Mouse (Mus musculus): Measurements from ENCODE around the gene Trim63. TPM values are rescaled to one million over a fixed set of nuclear protein-coding genes. Genes with fewer than 3 reads are reported as not detected.
"Not testable (repeated sequence)": the region's sequence is repeated elsewhere in the genome, so short reads cannot be mapped to it uniquely, and the experiment has no call there.

Gene Trim63
- polyA plus RNA-seq, 2 experiments from 2014 or later: not detected

DNA sequence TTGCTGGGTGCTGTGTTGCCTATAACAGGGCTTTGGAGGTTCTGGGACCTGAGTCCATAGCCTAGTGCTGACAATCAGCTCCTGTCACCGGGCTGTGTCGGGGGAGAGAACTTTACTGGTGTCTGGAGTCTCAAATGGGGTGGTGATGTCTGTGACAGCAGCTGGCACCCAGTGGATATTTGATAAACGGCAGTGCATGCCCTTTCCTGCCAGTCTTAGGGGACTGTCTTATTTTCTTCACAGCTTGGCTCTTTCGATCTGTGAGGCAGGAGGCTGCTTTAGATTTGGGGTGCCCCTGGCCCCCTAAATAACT lies 15.5 kb upstream of the Trim63 start:
- ATAC-seq: no peak

DNA sequence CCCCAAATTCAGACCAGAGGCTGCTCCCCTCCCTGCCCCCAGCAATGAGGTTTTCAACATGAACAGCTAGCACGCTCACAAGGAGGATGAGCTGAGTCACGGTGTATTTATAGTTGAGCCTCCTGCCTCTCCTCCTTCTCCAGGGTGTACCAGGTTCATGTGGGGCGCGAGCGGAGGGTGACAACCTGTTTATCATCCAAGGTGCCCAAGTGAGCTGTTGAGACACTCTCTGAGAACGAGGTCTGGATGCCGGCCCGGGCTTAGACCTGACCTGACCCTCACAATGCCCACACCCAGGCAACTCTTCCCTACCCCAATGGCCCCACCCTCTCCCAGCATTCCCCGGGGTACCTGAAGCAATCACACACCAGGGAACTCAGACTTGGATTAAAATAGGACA lies 14.6 kb upstream of the Trim63 start:
- no peak for ATAC-seq

DNA sequence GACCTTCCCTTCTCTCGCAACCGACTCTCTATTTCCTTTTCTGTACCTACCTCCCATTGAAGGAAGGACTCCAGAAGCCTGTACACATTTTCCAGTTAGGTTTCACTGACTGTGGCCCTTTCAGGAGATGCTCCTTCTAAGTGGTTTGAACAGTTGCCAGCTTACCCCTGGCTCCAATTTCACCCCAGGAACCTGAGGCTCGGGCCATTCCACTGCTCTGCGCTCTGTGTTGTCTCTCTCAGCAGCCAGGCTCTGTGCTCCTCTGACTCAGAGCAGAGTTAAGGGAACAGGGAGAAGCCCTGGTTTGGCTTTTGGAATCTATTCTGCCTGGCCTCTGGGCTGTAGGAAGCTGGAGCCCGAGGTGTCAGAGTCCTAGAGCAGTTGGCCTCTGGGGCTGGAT lies 12.8 kb upstream of the Trim63 start:
- no peak for ATAC-seq

DNA sequence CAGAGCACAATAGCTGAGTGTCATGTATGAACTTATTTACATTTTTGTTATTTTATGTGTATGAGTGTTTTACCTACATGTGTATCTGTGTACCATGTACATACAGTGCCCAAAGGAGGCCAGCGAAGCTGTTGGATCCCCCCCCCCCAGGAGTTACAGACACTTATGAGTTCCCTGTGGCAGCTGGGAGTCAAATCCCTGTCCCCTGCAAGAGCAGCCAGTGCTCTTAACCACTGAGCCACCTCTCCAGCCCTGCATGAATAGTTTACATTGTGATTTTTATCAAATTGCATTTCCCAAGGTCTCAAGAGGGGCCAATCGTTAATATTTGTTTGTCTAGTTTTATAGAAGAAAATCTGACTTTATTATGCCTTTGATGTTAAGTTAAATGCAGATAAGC lies 8.0 kb upstream of the Trim63 start:
- ATAC-seq: no peak

- ATAC-seq: no peak
Measured at GRCm38 (mm10) chr4:134307367-134308072, 7.4 kb upstream of the Trim63 start.

DNA sequence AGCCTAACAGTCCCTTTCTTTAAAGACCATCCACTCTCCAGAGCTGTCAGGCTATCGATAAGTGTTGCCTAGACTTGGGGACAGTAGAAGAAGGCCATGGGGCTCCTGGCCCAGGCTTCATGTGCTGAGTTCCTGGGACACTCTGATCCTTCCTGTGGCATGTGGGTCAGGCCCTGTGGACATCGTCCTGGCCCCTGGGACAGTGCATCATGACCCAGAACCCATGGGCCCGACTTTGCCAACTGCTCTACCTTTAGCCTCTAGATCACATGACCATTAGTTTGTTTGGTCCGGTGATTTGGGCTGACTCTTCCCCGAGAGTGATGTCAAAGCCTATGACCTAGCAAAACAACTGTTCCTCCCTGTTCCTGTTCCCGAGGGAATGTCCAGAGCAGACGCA lies 4.8 kb upstream of the Trim63 start:
- no peak for ATAC-seq

- no peak for ATAC-seq
Measured at GRCm38 (mm10) chr4:134310656-134311055, 4.3 kb upstream of the Trim63 start.

GRCm38 (mm10) chr4:134311784-134312183 lies 3.1 kb upstream of the Trim63 start:
- ATAC-seq: no peak

- no peak for ATAC-seq
Measured at GRCm38 (mm10) chr4:134312341-134312740, 2.6 kb upstream of the Trim63 start.

GRCm38 (mm10) chr4:134312901-134313300 lies 2.0 kb upstream of the Trim63 start:
- no peak for ATAC-seq

GRCm38 (mm10) chr4:134314081-134314655 lies 752 bp upstream of the Trim63 start:
- no peak for ATAC-seq

DNA sequence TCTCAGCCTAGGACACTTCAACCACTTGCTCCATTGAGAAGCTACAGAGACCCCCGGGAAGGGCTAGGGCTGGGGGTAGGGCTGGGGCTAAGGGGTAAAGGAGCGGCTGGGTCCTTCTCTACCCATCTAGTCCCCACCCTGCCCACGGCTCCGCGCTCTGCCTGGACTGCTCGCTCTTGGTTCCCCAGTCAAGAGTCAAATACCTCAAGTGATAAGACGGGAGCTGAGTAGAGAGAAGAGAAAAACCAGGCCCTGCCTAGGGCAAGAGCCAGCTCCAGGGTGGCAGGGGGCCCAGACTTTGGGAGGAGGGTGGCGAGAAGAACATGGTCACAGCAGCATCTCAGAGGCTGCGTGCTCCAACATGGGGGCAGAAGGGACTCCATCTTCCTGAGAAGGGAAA lies 550 bp downstream of the Trim63 start:
- no peak for ATAC-seq

- ATAC-seq: no peak
Measured at GRCm38 (mm10) chr4:134316390-134316789, 1.5 kb downstream of the Trim63 start.

DNA sequence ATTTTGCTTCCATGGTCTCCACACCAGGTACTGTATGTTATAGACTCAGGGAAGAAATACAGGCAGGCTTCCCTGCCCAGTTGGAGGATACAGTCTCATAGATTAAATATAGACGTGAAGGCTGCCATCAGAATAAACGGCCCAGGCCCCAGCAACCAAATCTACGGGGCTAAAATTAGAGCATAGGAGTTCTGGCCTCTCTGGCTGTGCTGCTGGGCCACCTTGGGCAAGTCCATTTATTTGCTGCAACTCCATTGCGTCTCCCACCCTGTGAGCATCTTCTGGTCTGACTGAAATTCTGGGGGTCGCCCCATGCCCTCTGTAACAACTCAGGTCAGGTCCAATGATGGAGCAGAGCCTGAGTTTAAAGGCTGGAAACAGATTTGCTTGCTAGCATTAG lies 4.2 kb downstream of the Trim63 start:
- no peak for ATAC-seq

DNA sequence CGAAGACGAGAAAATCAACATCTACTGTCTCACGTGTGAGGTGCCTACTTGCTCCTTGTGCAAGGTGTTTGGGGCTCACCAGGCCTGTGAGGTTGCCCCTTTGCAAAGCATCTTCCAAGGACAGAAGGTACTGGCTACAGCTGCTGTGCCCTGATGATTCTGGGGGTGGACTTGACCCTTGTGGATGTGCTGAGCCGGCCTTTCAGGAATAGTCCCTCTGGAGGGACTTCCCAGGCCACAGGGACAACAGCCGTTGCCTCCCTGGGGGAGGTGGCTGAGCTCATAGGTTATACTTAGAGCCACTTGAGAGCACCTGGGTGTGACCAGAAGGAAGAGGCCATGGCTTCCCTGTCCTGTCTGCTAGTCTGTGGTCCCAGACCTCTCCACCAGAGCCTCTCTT lies 4.8 kb downstream of the Trim63 start:
- no peak for ATAC-seq

GRCm38 (mm10) chr4:134321524-134321923 lies 6.6 kb downstream of the Trim63 start:
- ATAC-seq: no peak

DNA sequence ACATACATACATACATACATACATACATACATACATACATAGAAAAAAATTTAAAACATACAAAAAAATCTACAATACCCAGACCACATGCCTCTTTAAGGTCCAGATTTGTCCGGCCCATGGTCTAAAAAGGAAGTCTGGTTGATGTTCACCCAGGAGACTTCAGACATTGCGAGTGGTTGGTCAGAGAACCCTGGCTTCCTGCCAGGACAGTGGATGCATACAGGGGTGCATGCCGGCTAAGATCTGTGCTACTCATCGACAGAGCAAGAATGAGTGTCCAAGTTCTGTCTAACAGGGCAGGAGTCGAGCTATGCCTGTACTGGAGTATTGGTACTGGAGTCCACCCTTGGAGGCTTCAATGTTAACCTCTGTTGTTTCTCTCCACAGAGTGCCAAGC lies 9.7 kb downstream of the Trim63 start:
- no peak for ATAC-seq

DNA sequence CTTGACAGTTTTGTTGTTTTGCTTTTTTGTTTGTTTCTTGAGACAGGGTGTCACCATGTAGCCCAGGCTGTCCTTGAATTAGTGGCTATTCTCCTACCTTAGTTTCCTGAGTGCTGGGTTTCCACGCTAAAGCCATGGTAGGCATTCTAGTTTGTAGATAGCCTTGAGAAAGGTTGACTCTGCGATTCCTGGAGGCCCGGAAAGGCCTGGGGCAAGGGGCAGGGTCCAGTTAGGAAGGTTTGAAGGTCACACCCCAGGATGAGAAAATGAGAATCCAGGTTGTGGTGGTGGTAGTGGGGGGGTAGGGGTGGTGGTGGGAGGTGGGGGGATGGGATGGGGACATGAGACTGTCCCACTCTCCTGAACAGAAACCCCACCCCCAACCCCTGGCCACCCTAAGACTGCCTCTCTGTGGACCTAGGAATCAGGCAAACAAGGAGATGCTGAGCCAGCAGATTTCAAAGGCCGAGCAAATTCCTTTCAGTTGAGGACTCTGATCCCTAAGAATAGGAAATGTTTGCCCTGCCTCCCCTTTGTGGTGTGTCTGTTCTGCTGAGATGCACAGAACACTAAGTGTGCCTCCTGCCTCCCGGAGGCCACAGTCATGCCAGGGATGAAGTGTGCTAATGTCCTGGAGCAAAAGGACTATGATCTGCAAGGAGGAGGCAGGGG lies 12.1 kb downstream of the Trim63 start:
- no peak for ATAC-seq

DNA sequence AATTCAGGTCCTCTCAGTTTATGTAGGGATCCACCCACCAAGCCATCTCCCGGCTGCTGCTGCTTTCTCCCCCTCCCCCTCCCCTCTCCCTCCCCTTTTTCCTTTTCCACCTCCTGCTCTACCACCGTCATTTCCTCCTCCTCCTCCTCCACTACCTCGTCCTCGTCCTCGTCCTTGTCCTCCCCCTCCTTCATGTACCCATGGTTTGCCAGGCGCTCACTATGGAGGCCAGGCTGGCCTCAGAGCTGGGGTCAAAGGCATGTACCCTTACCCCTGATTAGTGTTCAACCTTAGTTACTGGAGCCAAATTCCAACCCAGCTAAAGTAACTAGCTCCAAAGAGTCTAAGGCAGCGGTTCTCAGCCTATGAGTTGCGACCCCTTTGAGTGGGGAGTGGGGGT lies 13.2 kb downstream of the Trim63 start:
- no peak for ATAC-seq

DNA sequence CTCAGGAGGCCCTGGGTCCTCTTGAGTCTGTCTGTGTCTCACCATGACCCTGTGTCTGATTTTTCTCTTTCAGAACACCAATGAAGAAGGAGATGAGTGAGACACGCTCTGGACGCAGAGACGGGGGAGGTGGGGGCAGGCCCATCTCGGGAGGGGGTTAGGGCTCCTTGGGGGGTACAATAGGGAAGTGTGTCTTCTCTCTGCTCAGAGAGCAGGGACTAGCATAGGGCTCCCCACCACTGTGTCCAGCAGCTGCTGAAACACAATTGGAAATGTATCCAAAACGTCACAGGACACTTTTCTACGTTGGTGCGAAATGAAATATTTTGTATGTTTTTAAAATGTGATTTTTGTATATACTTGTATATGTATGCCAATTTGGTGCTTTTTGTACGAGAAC lies 13.9 kb downstream of the Trim63 start:
- no peak for ATAC-seq

- ATAC-seq: no peak
Measured at GRCm38 (mm10) chr4:134330281-134330680, 15.4 kb downstream of the Trim63 start.

DNA sequence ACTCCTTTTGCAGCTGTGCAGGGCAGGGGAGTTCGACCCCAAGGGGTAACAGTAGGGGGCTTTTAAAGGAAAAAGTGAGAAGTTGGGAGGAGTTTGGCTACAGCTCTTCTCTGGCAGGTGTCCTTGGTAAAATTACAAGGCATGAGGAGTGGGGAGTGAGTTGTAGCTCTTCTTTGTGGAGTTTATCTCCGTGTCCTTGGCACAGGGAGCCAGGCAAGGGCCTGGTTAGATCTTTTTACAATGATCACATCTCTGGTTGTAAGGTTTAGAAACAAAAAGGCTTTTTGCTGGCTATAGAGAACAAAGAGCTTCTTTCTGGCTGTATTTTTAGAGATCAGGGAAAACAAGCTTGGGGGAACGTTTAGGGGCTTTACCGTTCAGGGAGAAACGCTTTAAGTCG lies 26.3 kb downstream of the Trim63 start:
- ATAC-seq: not testable (repeated sequence)

GRCm38 (mm10) chr4:134342213-134342779 lies 27.4 kb downstream of the Trim63 start:
- ATAC-seq: no peak

All from CD4-positive, CD25-positive, alpha-beta regulatory T cell, adult 4 months (primary cell).